Mouse (Mus musculus) myocyte (in vitro differentiated cells): ENCODE measurements around the gene Klhl9.

Experiments
- E2F4 ChIP-seq: IDR thresholded peaks from one replicate; pipeline ENCODE4 v1.6.1; 2011; ENCODE audit warnings: mild to moderate bottlenecking, control low read depth, moderate library complexity; ENCODE audit not compliant: insufficient read depth
- MAX ChIP-seq: IDR thresholded peaks from one replicate; pipeline ENCODE4 v1.6.1; 2011; ENCODE audit warnings: low read depth, mild to moderate bottlenecking, control low read depth
- MYOD1 ChIP-seq, 3 experiments: IDR thresholded peaks; one replicate each; pipeline ENCODE4 v1.6.1; 2011; ENCODE audit warnings: control low read depth in 2 of 3, low read depth in 2 of 3, mild to moderate bottlenecking in 2 of 3, moderate library complexity in 1 of 3; ENCODE audit not compliant: insufficient read length in 2 of 3, control insufficient read depth in 1 of 3
- MYOG ChIP-seq, 3 experiments: IDR thresholded peaks; one replicate each; pipeline ENCODE4 v1.6.1; 2011; ENCODE audit warnings: control low read depth in 2 of 3, low read depth in 2 of 3, mild to moderate bottlenecking in 2 of 3; ENCODE audit not compliant: insufficient read length in 2 of 3, control insufficient read depth in 1 of 3, insufficient read depth in 1 of 3
- POLR2A ChIP-seq: IDR thresholded peaks from one replicate; pipeline ENCODE4 v1.6.1; 2011; ENCODE audit warnings: low read depth, mild to moderate bottlenecking, control low read depth, moderate library complexity; ENCODE audit not compliant: insufficient read length
- POLR2AphosphoS2 ChIP-seq: IDR thresholded peaks from one replicate; pipeline ENCODE4 v1.6.1; 2011; ENCODE audit warnings: low read depth, control low read depth; ENCODE audit not compliant: insufficient read length
- SRF ChIP-seq: IDR thresholded peaks from one replicate; pipeline ENCODE4 v1.6.1; 2011; ENCODE audit warnings: low read depth; ENCODE audit not compliant: control insufficient read depth, insufficient read length
- TCF12 ChIP-seq: IDR thresholded peaks from one replicate; pipeline ENCODE4 v1.6.1; 2011; ENCODE audit warnings: mild to moderate bottlenecking, control low read depth; ENCODE audit not compliant: poor library complexity, insufficient read depth, severe bottlenecking
- USF1 ChIP-seq: IDR thresholded peaks from one replicate; pipeline ENCODE4 v1.6.1; 2011; ENCODE audit warnings: low read depth, mild to moderate bottlenecking, control low read depth, moderate library complexity

DNA sequence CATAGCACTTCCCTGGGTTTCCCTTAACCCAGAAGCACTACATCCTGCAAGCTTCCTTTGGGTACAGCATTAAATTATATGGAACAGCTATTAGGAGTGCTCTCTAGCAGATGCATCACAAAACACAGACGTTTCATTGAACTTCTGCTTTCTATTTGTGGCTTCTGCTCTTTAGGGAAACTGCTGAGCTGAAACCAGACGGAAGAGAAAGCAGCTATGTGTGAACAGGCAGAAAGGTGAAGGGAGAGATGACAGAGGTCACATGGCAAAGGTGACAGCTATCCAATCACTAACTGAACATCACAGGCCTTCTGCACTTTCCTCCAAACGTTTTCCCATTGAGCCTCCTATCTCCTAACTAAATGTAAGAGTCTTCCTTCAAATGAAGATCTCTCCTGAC, 16.3 kb downstream of the Klhl9 start:
- TF ChIP-seq MYOD1 (IDR thresholded peaks at IDR 0.05; ENCODE audit: control insufficient read depth in 1 of 3, insufficient read length in 2 of 3, low read depth in 2 of 3) (no peak), MAX (no peak), POLR2A (no peak), SRF (no peak), USF1 (no peak), MYOG (IDR thresholded peaks at IDR 0.05; ENCODE audit: control insufficient read depth in 1 of 3, insufficient read depth in 1 of 3, insufficient read length in 2 of 3, low read depth in 2 of 3) (no peak), TCF12 (no peak), E2F4 (no peak), POLR2AphosphoS2 (no peak)
